Mouse (Mus musculus) limb, embryonic 14.5 days (tissue): ENCODE measurements around the gene Cacna2d4. TPM values are rescaled to one million over a fixed set of nuclear protein-coding genes. Genes with fewer than 3 reads are reported as not detected.

Experiments
- ATAC-seq: fragments of 200-750 bp; cut with Nextera tagmentation; 2 replicates; pipeline ENCODE4 v1.8.0; 2017; ENCODE audit warnings: low read depth, moderate number of reproducible peaks, moderate TSS enrichment; ENCODE audit not compliant: low FRiP score
- DNase-seq: peaks from one replicate; pipeline ENCODE4 v3.0.0-alpha.2; 2015; ENCODE audit warnings: low spot score
- H3K27ac ChIP-seq: fragments of 300-500 bp; sonication (generic); replicated peaks from 2 replicates; pipeline ENCODE4 v1.5.1; 2014; ENCODE audit warnings: low read depth, mild to moderate bottlenecking, low read length, moderate library complexity, mixed read lengths
- H3K27me3 ChIP-seq: fragments of 300-500 bp; sonication (generic); 2 replicates; pipeline ENCODE4 v1.6.1; 2014; ENCODE audit warnings: low read length, mixed read lengths; ENCODE audit not compliant: control insufficient read depth, insufficient read depth
- H3K36me3 ChIP-seq: fragments of 300-500 bp; sonication (generic); 2 replicates; pipeline ENCODE4 v1.6.1; 2014; ENCODE audit warnings: mild to moderate bottlenecking, low read length, moderate library complexity, mixed read lengths; ENCODE audit not compliant: control insufficient read depth, insufficient read depth
- H3K4me1 ChIP-seq: fragments of 300-500 bp; sonication (generic); 2 replicates; pipeline ENCODE4 v1.6.1; 2014; ENCODE audit warnings: antibody characterized with exemption, low read length, mixed read lengths; ENCODE audit not compliant: control insufficient read depth, insufficient read depth
- H3K4me2 ChIP-seq: fragments of 300-500 bp; sonication (generic); replicated peaks from 2 replicates; pipeline ENCODE4 v1.6.1; 2014; ENCODE audit warnings: low read depth, mild to moderate bottlenecking, low read length, moderate library complexity; ENCODE audit not compliant: severe bottlenecking
- H3K4me3 ChIP-seq: fragments of 300-500 bp; sonication (generic); replicated peaks from 2 replicates; pipeline ENCODE4 v1.5.1; 2014; ENCODE audit warnings: low read length
- H3K9ac ChIP-seq: fragments of 300-500 bp; sonication (generic); 2 replicates; pipeline ENCODE4 v1.6.1; 2014; ENCODE audit warnings: mild to moderate bottlenecking, low read depth, low read length, moderate library complexity; ENCODE audit not compliant: severe bottlenecking
- H3K9me3 ChIP-seq: fragments of 300-500 bp; sonication (generic); 2 replicates; pipeline ENCODE4 v1.6.1; 2016; ENCODE audit warnings: low read length; ENCODE audit not compliant: control insufficient read depth
- POLR2A ChIP-seq: fragments of 200-500 bp; IDR thresholded peaks from 2 replicates; pipeline ENCODE4 v1.8.0; 2012; ENCODE audit warnings: inconsistent platforms, mild to moderate bottlenecking, moderate library complexity, borderline replicate concordance; ENCODE audit not compliant: insufficient read depth, insufficient read length; ENCODE audit errors: extremely low read depth
- WGBS: fragments of 180-500 bp; shearing (Covaris S2); extraction: QIAGEN DNeasy Blood & Tissue Kit; methylation state at CpG from one replicate; pipeline ENCODE4 v1.1.7; 2014; 5-methylcytosine and 5-hydroxymethylcytosine counted together
- polyA plus RNA-seq, 2 experiments: library from polyadenylated mRNA; depleted of rRNA in 1 of 2; stranded (reverse) in 1 of 2; unstranded in 1 of 2; fragments of >200 nt; fragmentation: Nextera tagmentation in 1 of 2; extraction: Ambion mirVana in 1 of 2; gene quantifications; 2 replicates each; pipeline versions ENCODE4 v1.2.1 to v1.2.3; 2012 to 2014

The Cacna2d4 gene
- polyA plus RNA-seq, 2 experiments: 0.08 TPM; not detected in 1

DNA sequence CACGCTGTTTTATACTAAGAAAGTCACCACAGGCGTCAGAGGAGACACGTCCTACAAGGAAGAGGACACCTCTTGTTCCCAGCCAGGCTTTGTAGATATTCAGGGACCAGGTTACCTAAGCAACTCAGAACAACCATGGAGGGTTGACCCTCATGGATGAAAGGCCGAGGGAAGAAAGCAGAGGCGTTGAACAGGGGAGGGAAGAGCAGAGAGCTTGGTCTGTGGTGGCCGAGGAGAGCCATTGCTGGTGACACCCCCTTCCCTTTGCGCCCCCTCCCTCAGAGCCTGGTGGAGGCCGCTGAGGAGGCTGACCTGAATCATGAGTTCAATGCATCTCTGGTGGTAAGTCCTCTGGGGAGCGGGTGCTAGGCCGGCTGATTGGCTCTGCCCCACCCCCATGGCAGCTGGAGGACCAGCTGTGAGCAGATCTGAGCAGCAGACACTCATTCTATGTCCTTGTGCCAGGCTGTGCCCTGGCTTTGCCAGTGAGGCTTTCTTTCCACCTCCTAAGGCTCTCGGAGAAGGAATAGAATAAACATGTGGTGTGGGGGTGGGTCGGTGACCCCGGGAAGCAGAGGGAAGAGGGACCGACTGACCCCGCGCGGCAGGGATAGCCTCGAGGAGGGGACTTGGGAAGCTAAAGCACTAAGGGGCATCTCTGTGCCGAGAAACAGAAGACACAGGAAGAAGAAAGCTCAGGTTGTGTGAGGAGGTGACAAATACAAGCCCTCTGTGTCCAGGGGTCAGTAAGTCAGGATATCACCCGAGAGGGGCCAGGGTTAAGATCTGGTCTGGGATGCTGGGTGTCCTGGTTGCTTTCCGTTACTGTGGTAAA lies 4.8 kb downstream of the Cacna2d4 start:
- Histone ChIP-seq H3K36me3 (no peaks in the 10 kb centered on the region), H3K27ac (no peak overlapping the region), H3K27me3 (no peaks in the 10 kb centered on the region), H3K9me3 (peaks cover 2% of the 10 kb centered on the region; the same call in 1 of the 2 replicates), H3K9ac (no peak overlapping the region), H3K4me3 (no peak overlapping the region), H3K4me1 (peaks cover 6% of the 10 kb centered on the region; the same call in 1 of the 2 replicates), H3K4me2 (no peak overlapping the region)
- DNase-seq: no peak
- TF ChIP-seq POLR2A: no peak
- WGBS: 56% methylated on average over 21 of the region's 21 CpGs
- ATAC-seq: no peak

- no peak for TF ChIP-seq POLR2A
- H3K27ac ChIP-seq: no peak overlapping the region
- 56% methylated on average over 2 of the region's 2 CpGs for WGBS
- peaks cover 5% of the 10 kb centered on the region; the same call in 1 of the 2 replicates for H3K9me3 ChIP-seq
- no peak overlapping the region for H3K9ac ChIP-seq
- H3K4me3 ChIP-seq: no peak overlapping the region
- ATAC-seq (no peak), DNase-seq (no peak)
- H3K27me3 ChIP-seq: no peaks in the 10 kb centered on the region
- no peak overlapping the region for H3K4me2 ChIP-seq
- H3K4me1 ChIP-seq: no peaks in the 10 kb centered on the region
- no peaks in the 10 kb centered on the region for H3K36me3 ChIP-seq
Measured at GRCm38 (mm10) chr6:119246082-119246481, 9.8 kb downstream of the Cacna2d4 start.

DNA sequence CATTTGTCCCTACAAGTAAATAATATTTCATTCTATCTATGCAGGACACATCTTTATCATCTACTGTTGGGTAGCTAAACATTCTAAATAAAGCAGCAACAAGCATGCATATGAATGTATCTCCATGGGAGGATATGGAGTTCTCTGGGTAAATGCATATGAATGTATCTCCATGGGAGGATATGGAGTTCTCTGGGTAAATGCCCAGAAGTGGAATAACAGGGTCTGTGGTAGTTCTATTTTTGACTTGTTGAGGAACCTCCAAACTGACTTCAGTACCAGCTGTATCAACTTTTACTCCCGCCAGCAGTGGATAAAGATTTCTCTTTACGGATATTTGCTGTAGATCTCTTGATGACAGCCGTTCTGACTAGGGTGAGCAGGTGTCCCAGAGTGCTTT lies 12.3 kb downstream of the Cacna2d4 start:
- Histone ChIP-seq H3K27me3 (no peaks in the 10 kb centered on the region), H3K4me1 (no peaks in the 10 kb centered on the region), H3K27ac (no peak overlapping the region), H3K9ac (no peak overlapping the region), H3K4me2 (no peak overlapping the region), H3K9me3 (peaks cover 5% of the 10 kb centered on the region; the same call in 1 of the 2 replicates), H3K36me3 (no peaks in the 10 kb centered on the region), H3K4me3 (no peak overlapping the region)
- TF ChIP-seq POLR2A: no peak
- peak; percentile 9 for DNase-seq
- 82% methylated on average over 3 of the region's 3 CpGs for WGBS
- ATAC-seq: no peak

GRCm38 (mm10) chr6:119249726-119250125 lies 13.4 kb downstream of the Cacna2d4 start:
- H3K4me2 ChIP-seq: no peak overlapping the region
- TF ChIP-seq POLR2A: no peak
- no peak overlapping the region for H3K27ac ChIP-seq
- WGBS: 88% methylated on average over 10 of the region's 10 CpGs
- no peaks in the 10 kb centered on the region for H3K36me3 ChIP-seq
- no peak overlapping the region for H3K4me3 ChIP-seq
- H3K9me3 ChIP-seq: peaks cover 5% of the 10 kb centered on the region; the same call in 1 of the 2 replicates
- ATAC-seq (no peak), DNase-seq (no peak)
- H3K27me3 ChIP-seq: no peaks in the 10 kb centered on the region
- H3K4me1 ChIP-seq: no peaks in the 10 kb centered on the region
- H3K9ac ChIP-seq: no peak overlapping the region

DNA sequence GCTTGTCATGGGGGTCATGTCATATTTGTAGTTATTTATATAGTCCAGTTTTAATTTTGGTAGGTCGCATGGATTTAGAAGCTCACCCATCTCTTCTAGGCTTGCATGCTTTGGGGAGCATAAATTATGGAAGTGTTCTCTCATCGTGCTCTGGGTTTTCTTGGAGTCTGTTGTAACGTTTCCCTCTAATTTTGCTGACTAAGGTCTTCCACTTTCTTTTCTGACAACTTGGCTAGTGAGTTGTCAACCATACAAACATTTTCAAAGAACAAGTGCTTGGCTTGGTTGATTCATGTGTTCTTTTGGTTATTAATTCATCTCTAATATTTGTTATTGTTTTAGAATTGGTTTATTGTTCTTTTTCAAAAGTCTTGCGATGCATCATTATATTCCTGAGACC lies 15.4 kb downstream of the Cacna2d4 start:
- TF ChIP-seq POLR2A: no peak
- no peak overlapping the region for H3K4me3 ChIP-seq
- H3K9me3 ChIP-seq: no peaks in the 10 kb centered on the region
- no peaks in the 10 kb centered on the region for H3K36me3 ChIP-seq
- WGBS: 80% methylated on average over 4 of the region's 4 CpGs
- H3K4me1 ChIP-seq: no peaks in the 10 kb centered on the region
- H3K4me2 ChIP-seq: no peak overlapping the region
- no peak overlapping the region for H3K9ac ChIP-seq
- DNase-seq (no peak), ATAC-seq (no peak)
- no peaks in the 10 kb centered on the region for H3K27me3 ChIP-seq
- no peak overlapping the region for H3K27ac ChIP-seq
